Mouse (Mus musculus) splenic B cell, adult 2 months (primary cell): ENCODE results near the gene Rgs6.

Experiments used
- DNase-seq: peaks from one replicate; pipeline ENCODE4 v3.0.0-alpha.2; 2011; ENCODE audit warnings: low read depth, low spot score
- H3K27me3 ChIP-seq: 2 replicates; pipeline ENCODE4 v1.6.1; 2012; ENCODE audit warnings: mild to moderate bottlenecking, low read length, moderate library complexity, mixed read lengths; ENCODE audit not compliant: control insufficient read depth, poor library complexity, insufficient read depth, severe bottlenecking
- H3K36me3 ChIP-seq: 2 replicates; pipeline ENCODE4 v1.6.1; 2012; ENCODE audit warnings: mild to moderate bottlenecking, low read length, moderate library complexity, mixed read lengths; ENCODE audit not compliant: control insufficient read depth, poor library complexity, insufficient read depth, severe bottlenecking

The Rgs6 gene

DNA sequence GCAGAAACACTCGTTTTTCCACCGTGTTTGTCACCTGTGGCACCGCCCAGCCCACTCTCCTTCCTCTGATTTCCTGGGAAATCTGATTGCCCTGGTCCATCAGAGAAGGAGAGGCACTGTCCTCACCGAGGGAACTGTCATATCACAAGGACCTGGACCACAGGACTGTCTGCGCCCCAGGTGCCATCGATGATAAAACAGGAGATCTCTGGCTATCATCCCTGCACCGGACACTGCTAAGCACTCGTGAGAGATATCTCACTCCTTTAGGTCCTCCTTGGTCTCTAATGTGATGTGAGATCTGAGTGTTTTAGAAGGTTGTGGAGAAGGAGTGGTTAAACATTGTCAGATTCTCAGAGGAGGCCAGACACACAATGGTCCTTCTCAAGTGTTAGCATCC lies 462.4 kb downstream of the Rgs6 start:
- no peaks in the 10 kb centered on the region for H3K36me3 ChIP-seq
- no peaks in the 10 kb centered on the region for H3K27me3 ChIP-seq
- DNase-seq, result no peak

DNA sequence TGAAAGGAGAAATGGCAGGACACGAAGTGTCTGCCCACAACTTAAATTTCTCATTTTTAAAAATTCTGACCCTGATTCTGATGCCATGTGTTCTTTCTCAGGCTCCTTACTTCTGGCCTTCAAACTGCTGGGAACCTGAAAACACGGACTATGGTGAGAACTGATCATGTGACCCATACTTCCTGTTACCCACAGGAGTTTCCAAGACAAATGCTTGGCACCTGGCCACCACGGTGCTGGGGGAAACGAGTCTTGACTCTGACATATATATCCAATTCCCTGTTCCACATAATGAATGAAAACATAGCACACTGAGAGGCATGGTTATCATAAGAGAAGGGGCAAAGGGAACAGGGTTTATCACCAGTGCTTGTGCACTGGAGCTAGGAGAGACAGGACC lies 464.3 kb downstream of the Rgs6 start:
- DNase-seq, result no peak
- Histone ChIP-seq H3K27me3 (no peaks in the 10 kb centered on the region), H3K36me3 (no peaks in the 10 kb centered on the region)

DNA sequence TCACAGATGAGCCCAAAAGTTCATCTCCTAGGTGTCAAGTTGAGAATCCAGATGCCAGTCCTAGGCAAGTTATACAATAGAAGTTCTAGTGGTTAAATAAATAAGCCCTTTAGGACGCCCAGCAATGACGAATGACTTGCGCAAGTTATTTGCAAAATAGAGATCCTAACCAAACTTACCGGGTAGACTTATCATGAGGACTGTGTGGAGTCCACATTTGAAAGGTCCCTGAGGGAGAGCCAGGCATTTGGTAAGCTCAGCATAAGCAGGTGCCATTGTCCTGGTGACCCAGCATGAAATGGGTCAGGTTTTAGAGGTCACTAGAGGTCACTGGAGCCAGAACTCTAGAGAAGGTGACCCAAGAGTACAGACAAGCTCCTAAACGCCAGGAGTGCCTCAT lies 467.6 kb downstream of the Rgs6 start:
- no peaks in the 10 kb centered on the region for H3K36me3 ChIP-seq
- H3K27me3 ChIP-seq, result no peaks in the 10 kb centered on the region
- no peak for DNase-seq

DNA sequence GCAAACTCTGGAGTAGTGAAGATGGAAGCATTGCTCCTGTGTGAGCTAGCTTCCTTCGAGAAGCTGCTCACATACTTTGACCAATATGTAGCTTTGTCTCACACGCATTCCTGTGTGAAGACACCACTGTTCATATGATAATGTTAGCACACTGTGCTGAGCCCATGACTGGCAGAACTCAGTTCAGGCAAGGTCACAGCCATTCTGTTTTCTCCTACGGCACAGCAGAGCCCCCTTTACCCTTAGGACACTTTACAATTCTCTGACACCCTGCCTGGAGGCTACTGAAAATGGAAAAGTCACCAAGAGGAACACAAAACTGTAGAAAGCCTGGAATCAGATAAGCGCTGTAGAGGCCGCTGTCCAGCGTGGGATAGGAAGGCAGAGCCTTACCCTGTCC lies 478.3 kb downstream of the Rgs6 start:
- Histone ChIP-seq H3K36me3 (no peaks in the 10 kb centered on the region), H3K27me3 (no peaks in the 10 kb centered on the region)
- DNase-seq, result no peak

DNA sequence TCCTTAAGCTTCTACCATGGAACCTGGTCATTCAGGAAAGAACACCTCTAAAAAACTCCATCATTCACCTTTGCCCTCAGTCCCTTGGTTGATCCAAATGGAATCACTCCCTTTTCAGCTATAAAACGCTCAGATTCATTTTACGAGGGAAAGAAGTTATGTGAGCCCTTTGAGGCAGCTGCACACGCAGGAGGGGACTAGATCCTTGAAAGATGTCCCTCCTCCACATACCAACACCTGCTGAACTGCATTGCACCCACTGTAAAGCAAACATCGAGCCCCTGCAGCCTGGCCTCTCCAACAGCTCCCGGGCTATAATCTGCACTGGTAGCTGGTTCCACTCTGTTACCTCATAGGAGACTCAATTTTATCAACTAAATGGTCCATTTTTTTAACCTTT lies 482.8 kb downstream of the Rgs6 start:
- DNase-seq, result no peak
- Histone ChIP-seq H3K36me3 (no peaks in the 10 kb centered on the region), H3K27me3 (no peaks in the 10 kb centered on the region)

DNA sequence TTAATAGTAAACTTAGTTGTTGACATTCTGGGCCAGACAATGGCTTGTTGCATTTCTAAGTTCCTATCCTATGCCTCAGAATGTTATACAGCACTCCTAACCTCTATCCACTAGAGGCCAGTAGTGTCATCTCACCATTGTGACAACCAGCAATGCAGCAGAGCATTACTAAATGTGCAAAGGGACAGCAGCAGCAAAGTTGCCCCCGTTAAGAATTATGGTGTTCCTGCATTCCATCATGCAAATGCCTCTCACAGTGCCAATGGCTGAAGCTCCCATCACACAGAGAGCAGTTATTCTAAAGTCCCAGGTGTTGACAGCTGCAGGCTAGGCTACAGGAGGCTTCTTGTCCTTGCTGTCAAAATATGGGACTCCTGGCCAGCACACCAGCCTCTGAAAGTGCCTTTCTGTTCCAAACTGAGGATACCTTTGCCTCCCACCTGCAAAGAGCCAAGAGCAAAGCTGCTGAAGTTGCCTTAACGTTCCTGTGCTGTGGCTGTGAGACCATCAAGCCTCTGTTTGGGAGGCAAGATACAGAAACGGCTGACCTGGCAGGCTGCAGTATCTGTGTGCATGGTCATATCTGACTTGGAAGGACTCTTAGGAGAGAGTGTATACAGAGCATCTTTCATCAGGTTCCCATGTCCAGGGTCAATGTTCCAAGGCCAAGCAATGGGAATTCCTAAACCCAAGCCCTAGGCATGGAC lies 484.2 kb downstream of the Rgs6 start:
- Histone ChIP-seq H3K27me3 (no peaks in the 10 kb centered on the region), H3K36me3 (no peaks in the 10 kb centered on the region)
- no peak for DNase-seq

DNA sequence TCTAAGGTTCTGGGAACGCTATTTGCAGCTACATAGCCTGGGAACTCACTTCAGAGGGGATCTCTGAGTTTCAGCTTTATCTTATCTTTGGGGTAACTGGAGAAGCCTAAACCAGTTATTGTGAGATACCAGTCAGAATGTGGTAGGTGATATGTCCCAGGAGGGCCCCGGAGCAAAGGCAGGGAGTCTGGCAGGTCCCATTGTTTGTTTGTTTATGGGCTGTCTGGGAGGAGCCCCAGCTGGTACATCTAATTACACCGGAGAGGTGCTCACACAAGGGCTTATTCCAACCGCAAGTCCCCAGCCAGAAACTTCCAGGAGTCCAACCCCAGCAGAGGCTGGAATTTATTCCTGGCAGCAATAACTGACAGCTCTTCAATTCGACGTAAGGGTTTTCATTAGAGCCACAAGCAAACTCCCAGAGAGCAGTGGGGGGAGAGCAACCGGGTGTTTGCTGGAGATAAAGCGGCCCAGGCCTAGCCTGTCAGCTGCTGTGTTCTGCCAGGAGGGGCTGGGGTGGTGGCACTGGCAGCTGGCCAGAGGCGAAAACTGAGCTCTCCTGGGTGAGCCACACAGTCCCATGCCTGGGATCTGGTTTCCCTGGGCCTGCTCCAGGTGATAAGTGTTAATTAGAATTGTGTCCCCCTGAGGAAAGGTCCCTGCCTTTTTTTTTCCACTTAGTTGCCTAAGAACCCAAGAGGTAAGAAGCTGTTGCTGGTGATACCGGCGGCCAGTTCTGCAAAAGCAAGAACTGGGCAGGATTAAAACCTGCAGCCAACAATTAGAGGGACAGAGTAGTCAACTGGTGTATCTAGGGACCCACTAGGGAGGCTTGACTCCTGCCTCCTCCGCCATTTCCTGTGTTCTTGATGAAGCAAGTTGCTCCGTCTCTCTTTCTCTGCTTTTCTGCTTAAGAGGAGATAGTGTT lies 485.1 kb downstream of the Rgs6 start:
- H3K36me3 ChIP-seq, result no peaks in the 10 kb centered on the region
- no peak for DNase-seq
- no peaks in the 10 kb centered on the region for H3K27me3 ChIP-seq

DNA sequence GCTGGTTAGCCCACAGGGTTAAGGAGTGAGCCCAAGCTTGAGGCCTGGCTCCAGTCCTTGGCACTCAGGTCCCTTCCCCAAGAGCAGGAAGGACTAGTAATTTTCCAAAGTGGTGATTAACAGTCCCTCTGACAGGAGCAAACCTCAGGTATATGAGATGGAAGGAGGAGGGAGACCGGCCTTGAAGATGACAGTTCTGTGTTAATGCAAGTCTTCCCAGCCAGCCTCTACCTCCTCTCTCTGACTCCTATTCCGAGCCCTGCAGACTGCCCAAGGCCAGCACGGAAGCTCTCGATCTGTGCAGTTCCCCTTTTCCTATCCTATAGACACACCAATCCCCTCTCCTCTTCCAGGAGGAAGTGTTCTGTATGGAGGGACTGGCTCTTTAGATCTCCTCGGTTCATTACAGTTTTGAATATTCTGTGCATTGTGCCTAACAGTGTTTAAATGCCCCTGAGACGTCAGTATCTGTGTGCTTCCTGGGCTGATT lies 485.8 kb downstream of the Rgs6 start:
- Histone ChIP-seq H3K27me3 (no peaks in the 10 kb centered on the region), H3K36me3 (no peaks in the 10 kb centered on the region)
- DNase-seq, result no peak

DNA sequence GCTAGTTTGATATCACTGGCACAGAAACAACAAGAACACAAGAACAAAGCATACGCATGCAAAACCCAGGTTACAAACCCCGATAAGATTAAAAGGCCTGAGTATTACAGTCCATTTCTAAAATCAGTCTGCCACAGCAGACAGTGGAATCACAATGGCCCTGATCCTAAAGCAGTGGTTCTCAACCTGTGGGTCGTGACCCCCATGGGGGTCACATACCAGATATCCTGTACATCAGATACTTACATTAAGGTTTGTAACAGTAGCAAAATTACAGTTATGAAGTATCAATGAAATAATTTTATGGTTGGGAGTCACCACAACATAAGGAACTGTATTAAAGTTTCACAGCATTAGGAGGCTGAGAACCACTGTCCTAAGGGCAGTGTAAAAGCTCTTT lies 488.1 kb downstream of the Rgs6 start:
- Histone ChIP-seq H3K36me3 (no peaks in the 10 kb centered on the region), H3K27me3 (no peaks in the 10 kb centered on the region)
- no peak for DNase-seq

DNA sequence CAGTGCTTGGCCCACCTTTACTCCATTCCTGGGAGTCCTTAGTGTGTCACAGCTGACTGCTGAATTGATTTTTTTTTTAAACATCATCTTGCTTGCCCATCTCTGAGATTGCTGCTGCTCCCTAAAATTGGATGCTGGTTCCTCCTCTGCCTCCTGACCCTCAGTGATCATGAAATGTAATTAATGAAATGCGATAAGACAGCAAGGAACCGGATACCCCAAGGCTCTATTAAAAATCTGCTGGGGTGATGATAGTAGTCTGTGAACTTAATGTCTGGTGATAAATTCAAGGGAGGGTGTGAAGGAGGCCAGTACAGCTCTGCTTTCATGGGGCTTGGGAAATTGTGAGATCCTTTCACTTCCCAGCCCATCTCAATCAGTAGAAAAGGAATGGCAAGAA lies 489.4 kb downstream of the Rgs6 start:
- DNase-seq, result no peak
- Histone ChIP-seq H3K36me3 (no peaks in the 10 kb centered on the region), H3K27me3 (no peaks in the 10 kb centered on the region)

DNA sequence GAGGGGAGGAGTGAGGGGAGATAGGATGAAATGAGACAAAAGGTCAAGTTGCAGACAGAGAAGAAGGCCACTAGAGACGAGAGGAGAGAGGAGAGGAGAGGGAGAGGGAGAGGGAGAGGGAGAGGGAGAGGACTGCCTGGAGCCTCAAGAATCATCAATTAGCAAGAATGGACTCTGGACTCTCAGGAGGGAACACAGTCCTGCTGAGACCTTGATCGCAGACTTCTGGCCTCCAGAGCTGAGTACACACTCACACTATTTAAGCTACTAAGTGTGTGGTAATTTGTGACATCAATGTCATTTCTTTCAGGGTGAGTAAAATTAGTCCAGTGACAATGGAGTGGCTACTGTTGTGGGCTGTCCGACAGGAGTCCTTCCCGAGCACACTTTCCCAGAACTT lies 495.3 kb downstream of the Rgs6 start:
- Histone ChIP-seq H3K36me3 (no peaks in the 10 kb centered on the region), H3K27me3 (0 out of 2 replicates have a peak, but pooled peaks cover 2% of the 10 kb centered on the region)
- DNase-seq, result no peak

DNA sequence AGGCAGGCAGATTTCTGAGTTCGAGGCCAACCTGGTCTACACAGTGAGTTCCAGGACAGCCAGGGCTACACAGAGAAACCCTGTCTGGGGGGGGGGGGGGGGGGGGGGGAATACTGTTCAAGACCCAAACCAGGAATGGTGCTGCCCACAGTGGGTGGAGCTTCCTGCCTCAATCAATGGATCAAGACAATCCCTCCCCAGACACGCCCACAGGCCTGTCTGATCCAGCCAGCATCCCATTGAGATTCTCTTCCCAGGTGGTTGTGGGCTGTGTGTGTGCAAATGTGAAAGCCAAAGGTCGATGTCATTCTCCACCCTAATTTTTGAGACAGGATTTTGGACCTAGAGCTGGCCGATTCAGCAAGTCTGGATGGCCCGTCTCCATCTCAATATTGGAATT lies 496.5 kb downstream of the Rgs6 start:
- DNase-seq, result no peak
- Histone ChIP-seq H3K27me3 (0 out of 2 replicates have a peak, but pooled peaks cover 2% of the 10 kb centered on the region), H3K36me3 (no peaks in the 10 kb centered on the region)

DNA sequence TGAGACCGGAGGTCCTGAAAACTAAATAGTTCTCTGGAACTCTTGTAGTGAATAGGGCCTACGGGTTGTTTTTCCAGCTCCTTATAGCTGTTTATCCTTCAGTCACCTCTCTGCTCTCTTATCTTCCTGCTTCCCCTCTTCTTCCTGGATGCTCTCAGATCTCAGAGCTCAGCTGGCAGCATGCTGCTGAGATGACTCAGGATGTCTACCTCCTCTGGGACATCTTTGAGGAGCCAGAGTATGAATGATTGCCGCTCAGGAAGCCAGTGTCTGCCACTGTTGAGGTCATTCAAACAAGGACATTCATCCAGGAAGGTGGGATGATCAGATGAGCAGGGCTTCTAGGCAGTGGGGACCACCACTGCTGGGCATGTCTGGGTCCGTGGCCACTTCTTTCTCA lies 498.9 kb downstream of the Rgs6 start:
- DNase-seq, result no peak
- Histone ChIP-seq H3K27me3 (0 out of 2 replicates have a peak, but pooled peaks cover 2% of the 10 kb centered on the region), H3K36me3 (no peaks in the 10 kb centered on the region)

DNA sequence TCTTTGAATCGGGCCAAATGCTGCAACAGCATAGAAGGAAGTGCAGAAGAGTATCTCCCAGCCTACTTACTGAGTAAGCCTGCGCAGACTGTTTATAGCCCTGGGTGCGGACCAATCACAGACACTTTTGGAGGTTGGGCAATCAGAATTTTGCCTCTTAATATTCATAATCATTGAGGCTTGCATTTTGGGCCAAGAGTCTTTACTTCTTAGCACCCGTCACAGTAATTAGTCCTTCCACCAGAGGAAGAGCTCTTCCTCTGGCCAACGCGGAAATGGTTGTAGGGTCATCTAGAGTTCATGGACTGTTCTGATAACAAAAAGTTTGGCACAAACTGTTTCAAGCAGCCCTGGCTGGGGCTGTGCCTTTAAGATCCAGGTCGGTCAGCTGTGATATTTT lies 499.5 kb downstream of the Rgs6 start:
- Histone ChIP-seq H3K36me3 (no peaks in the 10 kb centered on the region), H3K27me3 (0 out of 2 replicates have a peak, but pooled peaks cover 2% of the 10 kb centered on the region)
- no peak for DNase-seq

DNA sequence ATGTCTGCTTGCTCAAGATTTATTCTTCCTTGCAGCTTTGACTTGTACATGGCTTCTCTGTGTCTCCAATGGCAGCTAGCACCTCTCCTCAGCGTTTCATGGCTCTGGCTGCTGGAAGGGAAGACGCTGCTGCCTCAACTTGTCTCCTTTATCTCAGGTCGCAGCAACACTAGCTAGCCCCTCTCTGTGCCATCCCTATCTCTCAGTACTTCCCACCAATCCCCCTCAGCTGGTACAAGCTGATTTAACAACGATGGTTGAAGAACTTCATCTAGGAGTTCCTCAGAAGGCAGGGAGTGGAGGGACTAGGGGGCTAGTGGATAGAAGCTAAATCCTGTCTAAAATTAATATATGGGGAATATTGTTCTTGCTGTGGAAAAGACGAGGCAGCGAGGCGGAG lies 503.9 kb downstream of the Rgs6 start:
- no peaks in the 10 kb centered on the region for H3K36me3 ChIP-seq
- no peak for DNase-seq
- H3K27me3 ChIP-seq, result no peaks in the 10 kb centered on the region
